Mouse (Mus musculus): ENCODE data around the gene Wdr20. TPM values are rescaled to one million over a fixed set of nuclear protein-coding genes. Genes with fewer than 3 reads are reported as not detected.
"Not testable (repeated sequence)": the region's sequence is repeated elsewhere in the genome, so short reads cannot be mapped to it uniquely, and the experiment has no call there.

The Wdr20 gene
- total RNA-seq, 2 experiments from 2014 or later, result 37.5 to 41.7 TPM

DNA sequence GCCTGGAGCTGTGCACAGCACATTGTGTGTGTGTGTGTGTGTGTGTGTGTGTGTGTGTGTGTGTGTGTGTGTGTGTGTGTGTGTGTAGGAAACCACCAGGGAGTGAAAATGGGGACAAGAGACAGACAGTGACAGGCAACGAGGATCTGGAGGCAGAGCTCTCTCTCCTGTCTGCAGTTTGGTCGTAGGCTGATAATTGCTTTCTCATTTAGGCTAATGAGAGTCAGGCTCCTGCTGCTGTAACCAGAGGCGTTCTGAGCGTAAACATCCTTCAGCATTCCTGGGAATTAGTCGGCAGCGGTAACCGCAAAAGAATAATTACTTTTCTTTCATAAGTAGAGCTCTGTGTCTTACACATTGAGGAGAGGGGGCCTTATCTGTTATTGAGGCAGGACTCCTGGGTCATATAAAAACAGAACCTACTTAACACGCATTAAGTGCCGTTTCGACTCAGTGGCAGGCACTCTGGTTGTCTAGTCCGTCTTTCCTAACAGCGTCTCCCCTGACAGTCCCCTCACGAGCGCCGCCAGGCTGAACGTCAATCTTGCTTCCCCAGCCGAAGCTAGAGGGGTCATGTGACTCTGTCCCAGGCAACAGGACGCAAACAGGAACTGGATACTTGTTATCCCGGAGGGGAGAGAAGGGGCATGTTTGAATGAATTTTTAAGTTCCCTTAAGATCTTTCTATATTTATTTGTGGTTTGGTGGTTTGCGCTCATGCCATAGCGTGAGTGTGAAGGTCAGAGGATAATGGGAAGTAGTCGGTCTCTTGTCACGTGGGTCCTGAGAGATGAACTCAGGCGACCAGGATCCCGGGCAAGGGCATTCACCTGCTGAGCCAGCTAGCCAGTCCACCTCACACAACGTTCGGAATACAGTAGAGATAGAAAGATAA is 31.2 kb upstream of the Wdr20 start:
- intact Hi-C loops (cut with DNase I), result no loop called here
- peak in 1 of 2 experiments; percentile 23 for DNase-seq (ENCODE audit: low spot score in 2 of 2)

GRCm38 (mm10) chr12:110707451-110707850 is 30.3 kb upstream of the Wdr20 start:
- DNase-seq (ENCODE audit: low spot score in 2 of 2), result no peak
- intact Hi-C loops (cut with DNase I), result no loop called here

DNA sequence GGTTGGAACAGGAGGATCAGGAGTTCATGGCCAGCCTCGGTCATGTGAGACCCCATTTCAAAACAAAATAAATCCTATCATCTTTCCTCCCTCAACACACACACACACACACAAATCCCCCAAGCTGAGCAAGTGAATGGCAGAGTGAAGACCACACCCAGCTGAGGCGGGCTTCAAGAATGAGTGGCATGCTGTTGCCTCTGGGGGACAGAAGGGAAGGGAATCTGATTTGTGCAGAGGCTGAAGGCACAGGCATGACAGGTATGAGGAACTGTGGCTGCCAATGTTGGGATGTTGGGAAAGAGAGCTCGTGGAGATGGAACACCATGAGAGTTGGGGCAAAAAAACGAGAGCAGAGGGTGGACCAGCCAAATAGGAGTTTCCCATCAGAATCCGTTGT is 26.5 kb upstream of the Wdr20 start:
- DNase-seq (ENCODE audit: low spot score in 2 of 2), result no peak
- intact Hi-C loops (cut with DNase I), result no loop called here

GRCm38 (mm10) chr12:110713784-110714183 is 24.0 kb upstream of the Wdr20 start:
- no peak for DNase-seq (ENCODE audit: low spot score in 2 of 2)
- intact Hi-C loops (cut with DNase I), result no loop called here

DNA sequence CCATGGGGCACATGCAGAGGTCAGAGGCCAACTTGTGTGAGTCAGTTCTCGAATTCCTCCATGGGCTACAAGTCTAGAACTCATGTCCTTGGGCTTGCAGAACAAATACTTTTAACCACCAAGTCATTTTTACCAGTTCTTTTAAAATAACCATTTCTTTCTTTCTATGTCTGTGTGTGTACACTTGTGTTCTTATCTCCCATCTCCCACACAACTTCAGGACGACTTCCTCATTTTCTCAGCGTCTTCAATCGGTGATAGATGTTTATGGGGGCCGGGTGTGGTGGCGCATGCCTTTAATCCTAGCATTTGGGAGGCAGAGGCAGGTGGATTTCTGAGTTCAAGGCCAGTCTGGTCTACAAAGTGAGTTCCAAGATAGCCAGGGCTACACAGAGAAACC is 23.5 kb upstream of the Wdr20 start:
- DNase-seq (ENCODE audit: low spot score in 2 of 2), result no peak
- intact Hi-C loops (cut with DNase I), result no loop called here

- intact Hi-C loops (cut with DNase I), result no loop called here
- DNase-seq (ENCODE audit: low spot score in 2 of 2), result no peak
These were observed 21.7 kb upstream of the Wdr20 start for GRCm38 (mm10) chr12:110716004-110716403.

- DNase-seq (ENCODE audit: low spot score in 2 of 2), result no peak
- intact Hi-C loops (cut with DNase I), result no loop called here
These were observed 12.7 kb upstream of the Wdr20 start for GRCm38 (mm10) chr12:110725051-110725450.

DNA sequence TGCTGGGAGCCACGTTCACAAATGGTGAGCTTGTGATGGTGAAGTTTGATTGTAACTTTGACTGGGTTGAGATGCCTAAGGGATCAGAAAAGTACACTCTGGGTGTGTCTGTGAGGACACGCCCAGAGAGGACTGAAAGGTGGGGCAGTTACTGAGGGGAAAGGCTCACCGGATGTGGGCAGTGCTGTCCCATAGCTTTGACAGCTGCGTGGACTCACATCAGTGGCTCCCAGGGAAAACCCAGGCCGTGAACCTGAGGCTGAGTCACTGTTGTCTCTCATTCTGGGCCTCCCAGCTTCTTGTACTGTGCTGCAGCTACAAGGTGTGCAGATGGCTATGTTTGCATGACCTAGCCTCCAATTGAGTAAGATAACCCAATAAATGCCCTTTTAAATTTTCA is 12.3 kb upstream of the Wdr20 start:
- intact Hi-C loops (cut with DNase I), result no loop called here
- no peak for DNase-seq (ENCODE audit: low spot score in 2 of 2)

GRCm38 (mm10) chr12:110726428-110726827 is 11.3 kb upstream of the Wdr20 start:
- intact Hi-C loops (cut with DNase I), result no loop called here
- no peak for DNase-seq (ENCODE audit: low spot score in 2 of 2)

DNA sequence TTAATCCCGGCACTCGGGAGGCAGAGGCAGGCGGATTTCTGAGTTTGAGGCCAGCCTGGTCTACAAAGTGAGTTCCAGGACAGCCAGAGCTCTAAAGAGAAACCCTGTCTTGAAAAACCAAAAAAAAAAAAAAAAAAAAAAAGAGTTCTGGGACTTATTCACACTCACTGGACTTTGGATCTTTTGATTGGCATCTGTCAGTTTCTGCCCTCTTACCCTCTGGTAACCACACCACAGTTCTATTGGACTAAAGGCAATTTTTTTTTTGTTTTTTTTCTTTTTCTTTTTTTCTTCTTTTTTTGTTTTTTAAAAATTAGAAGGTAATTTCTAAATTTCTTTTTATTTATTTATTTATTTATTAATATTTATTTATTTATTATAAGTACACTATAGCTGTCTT is 4.5 kb upstream of the Wdr20 start:
- intact Hi-C loops (cut with DNase I), result not testable (repeated sequence)

GRCm38 (mm10) chr12:110736641-110737040 is 1.1 kb upstream of the Wdr20 start:
- intact Hi-C loops (cut with DNase I), result loop anchor here (5.0 kb wide), 1 partner anchor 106 kb away; the partner anchor contains the start of gene Mok
- no peak for DNase-seq (ENCODE audit: low spot score in 2 of 2)

More for the DNA sequence above, 4.5 kb upstream of the Wdr20 start:
- not testable (repeated sequence) for DNase-seq (ENCODE audit: low spot score in 2 of 2)

- DNase-seq (ENCODE audit: low spot score in 2 of 2), result peak in 1 of 2 experiments; percentile 10
- intact Hi-C loops (cut with DNase I), result loop anchor here (5.0 kb wide), 1 partner anchor 104 kb away; the partner anchor contains the start of gene Mok
These were observed 596 bp downstream of the Wdr20 start for GRCm38 (mm10) chr12:110738158-110738921.

DNA sequence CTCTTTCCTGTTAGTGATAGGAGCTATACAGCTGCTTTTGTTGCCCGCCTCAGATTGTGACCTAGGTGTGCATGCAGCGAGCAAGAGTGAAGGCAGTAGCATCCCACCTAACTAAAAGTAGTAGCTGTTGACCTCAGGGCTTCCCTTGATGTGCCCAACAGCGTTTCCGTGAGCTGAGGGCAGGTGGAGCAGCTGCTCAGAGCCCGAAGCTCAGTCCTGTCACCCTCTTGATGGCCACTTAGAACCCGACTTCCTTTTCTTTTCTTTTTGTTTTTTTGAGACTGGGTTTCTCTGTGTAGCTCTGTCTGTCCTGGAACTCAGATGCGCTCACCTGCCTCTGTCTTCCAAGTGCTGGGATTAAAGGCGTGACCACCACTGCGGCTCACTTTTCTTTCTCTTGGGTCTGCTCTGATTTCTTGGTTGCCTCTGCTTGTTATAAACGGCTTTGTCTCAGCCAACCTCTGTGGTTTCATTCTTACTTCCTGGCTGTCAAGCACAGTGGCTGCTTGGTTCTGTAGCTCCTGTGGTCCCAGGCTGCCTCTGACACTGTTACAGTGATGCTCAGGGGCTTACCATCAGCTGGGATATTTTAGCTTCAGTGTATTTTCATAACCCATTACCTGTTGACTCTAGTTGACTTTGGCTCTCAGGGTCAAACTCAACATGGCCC is 13.2 kb downstream of the Wdr20 start:
- intact Hi-C loops (cut with DNase I), result no loop called here
- no peak for DNase-seq (ENCODE audit: low spot score in 2 of 2)

- DNase-seq (ENCODE audit: low spot score in 2 of 2), result no peak
- intact Hi-C loops (cut with DNase I), result no loop called here
These were observed 15.0 kb downstream of the Wdr20 start for GRCm38 (mm10) chr12:110752703-110753102.

GRCm38 (mm10) chr12:110753976-110754375 is 16.2 kb downstream of the Wdr20 start:
- intact Hi-C loops (cut with DNase I), result no loop called here
- no peak for DNase-seq (ENCODE audit: low spot score in 2 of 2)

- intact Hi-C loops (cut with DNase I), result no loop called here
- no peak for DNase-seq (ENCODE audit: low spot score in 2 of 2)
These were observed 19.4 kb downstream of the Wdr20 start for GRCm38 (mm10) chr12:110757161-110757560.

GRCm38 (mm10) chr12:110758932-110759331 is 21.2 kb downstream of the Wdr20 start:
- DNase-seq (ENCODE audit: low spot score in 2 of 2), result no peak
- intact Hi-C loops (cut with DNase I), result no loop called here

GRCm38 (mm10) chr12:110762321-110762720 is 24.6 kb downstream of the Wdr20 start:
- intact Hi-C loops (cut with DNase I), result no loop called here
- no peak for DNase-seq (ENCODE audit: low spot score in 2 of 2)

GRCm38 (mm10) chr12:110764531-110764930 is 26.8 kb downstream of the Wdr20 start:
- intact Hi-C loops (cut with DNase I), result no loop called here
- DNase-seq (ENCODE audit: low spot score in 2 of 2), result no peak

GRCm38 (mm10) chr12:110768562-110768961 is 30.8 kb downstream of the Wdr20 start:
- intact Hi-C loops (cut with DNase I), result no loop called here
- no peak for DNase-seq (ENCODE audit: low spot score in 2 of 2)

All from left cerebral cortex, postnatal 14 days (tissue).